Mouse (Mus musculus): ENCODE data around the gene Dnah8. TPM values are rescaled to one million over a fixed set of nuclear protein-coding genes. Genes with fewer than 3 reads are reported as not detected.
"Not testable (repeated sequence)": the region's sequence is repeated elsewhere in the genome, so short reads cannot be mapped to it uniquely, and the experiment has no call there.

Gene Dnah8
- 1 to 10 TPM; 2.7 to 4.2 TPM for total RNA-seq (2021)
- long read RNA-seq, partial matches to known transcripts, result 1 of 2 reads
- long read RNA-seq, other reads (novel, unspliced or antisense), result 1 of 2 reads

GRCm38 (mm10) chr17:30624132-30624531, at the start of gene Dnah8:
Dnah8 (plus strand) TSS chr17:30624354.
- not testable (repeated sequence) for DNase-seq (ENCODE audit: low spot score in 2 of 2)

- DNase-seq (ENCODE audit: low spot score in 2 of 2), result no peak
Observed at GRCm38 (mm10) chr17:30574783-30575075, 49.4 kb upstream of the Dnah8 start.

DNA sequence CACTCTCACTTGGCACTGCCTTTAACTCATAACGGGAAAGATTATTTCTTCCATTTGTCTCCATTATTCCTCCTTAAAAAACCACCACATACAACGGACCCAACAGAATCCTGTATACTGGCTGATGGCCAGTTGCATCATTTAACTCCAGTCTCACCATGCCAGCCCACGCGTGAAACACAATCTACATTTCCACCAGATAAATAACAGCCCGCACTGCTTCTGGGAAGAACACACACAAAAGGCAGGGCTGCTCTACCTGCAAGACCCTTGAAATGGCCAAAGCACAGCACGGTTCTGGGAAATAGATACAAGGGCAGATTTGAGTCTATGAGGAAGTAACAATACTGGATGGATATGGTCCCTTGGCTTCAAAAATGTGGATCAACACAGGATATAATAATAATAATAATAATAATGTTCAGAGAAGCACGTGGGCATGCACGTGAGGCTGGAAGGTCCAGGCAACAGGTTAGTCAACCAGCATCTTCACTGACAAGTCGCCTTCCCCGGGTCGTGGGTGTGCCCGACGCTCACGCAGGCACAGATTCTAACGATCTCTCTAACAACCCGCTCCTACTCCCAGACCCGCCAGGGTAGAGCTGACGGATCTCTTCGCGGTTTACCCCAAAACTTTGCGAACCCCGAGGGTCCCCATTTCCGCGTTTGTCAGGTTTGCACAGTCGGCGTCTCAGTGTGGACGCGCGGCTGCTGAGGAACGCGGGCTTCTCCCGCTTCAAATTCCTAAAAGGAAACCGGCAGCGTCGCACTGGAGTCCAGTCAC, 48.8 kb upstream of the Dnah8 start:
- DNase-seq (ENCODE audit: low spot score in 2 of 2), result peak in 1 of 2 experiments; percentile 68

GRCm38 (mm10) chr17:30575941-30576773, 48.0 kb upstream of the Dnah8 start, which contains the start of gene Btbd9:
Btbd9 (minus strand) TSS chr17:30576488.
- peak; percentile 96 to 98 for DNase-seq (ENCODE audit: low spot score in 2 of 2)

GRCm38 (mm10) chr17:30576946-30577345, 47.2 kb upstream of the Dnah8 start:
- no peak for DNase-seq (ENCODE audit: low spot score in 2 of 2)

- no peak for DNase-seq (ENCODE audit: low spot score in 2 of 2)
Observed at GRCm38 (mm10) chr17:30580781-30581180, 43.4 kb upstream of the Dnah8 start.

- peak; percentile 63 to 70 for DNase-seq (ENCODE audit: low spot score in 2 of 2)
Observed at GRCm38 (mm10) chr17:30581201-30581600, 43.0 kb upstream of the Dnah8 start.

DNA sequence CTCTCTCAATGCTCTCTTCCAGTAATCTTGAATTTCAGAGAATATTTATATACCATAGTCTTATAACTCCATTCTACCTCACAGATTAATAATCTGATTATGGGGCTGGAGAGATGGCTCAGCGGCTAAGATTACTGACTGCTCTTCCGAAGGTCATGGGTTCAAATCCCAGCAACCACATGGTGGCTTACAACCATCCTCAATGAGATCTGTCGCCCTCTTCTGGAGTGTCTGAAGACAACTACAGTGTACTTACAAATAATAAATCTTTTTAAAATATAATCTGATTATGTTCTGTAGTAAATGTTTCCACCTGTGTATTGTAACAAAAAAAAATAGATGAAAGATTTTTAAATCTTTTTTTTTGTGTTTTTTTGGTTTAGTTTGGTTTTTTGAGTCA, 41.8 kb upstream of the Dnah8 start:
- no peak for DNase-seq (ENCODE audit: low spot score in 2 of 2)

DNA sequence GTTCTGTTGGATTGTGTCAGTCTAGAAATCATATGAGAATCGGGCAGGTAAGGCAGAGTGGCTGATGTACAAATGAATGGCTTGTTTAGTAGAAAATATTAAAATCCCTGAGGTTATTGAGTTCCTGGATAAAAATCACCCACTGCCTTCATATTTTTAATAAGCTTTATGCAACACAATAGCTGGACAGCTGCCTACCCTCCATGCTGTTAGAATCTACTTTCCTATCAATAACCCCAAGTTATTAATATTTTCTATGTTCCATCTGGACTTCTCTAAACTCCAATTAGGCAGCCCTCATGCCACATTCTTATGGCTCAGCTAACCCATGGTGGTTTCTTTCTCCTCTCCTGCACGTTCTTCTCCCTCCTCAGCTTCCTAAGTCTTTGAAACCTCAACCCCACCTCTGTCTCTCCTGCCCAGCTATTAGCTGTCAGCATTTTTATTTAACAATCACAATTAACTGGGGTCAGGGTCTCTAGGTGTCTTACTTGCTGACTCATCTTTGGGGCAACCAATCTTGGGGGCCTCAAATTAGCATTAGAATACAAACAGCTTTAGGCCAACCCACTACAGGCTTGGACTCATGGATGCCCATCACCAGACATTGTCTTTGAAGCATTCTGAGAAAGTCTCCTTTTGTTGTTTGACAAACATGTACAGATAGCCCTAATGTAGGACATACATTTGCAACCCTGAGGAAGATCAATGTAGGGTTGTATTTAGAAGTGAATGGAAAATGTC, 40.7 kb upstream of the Dnah8 start:
- no peak for DNase-seq (ENCODE audit: low spot score in 2 of 2)

DNA sequence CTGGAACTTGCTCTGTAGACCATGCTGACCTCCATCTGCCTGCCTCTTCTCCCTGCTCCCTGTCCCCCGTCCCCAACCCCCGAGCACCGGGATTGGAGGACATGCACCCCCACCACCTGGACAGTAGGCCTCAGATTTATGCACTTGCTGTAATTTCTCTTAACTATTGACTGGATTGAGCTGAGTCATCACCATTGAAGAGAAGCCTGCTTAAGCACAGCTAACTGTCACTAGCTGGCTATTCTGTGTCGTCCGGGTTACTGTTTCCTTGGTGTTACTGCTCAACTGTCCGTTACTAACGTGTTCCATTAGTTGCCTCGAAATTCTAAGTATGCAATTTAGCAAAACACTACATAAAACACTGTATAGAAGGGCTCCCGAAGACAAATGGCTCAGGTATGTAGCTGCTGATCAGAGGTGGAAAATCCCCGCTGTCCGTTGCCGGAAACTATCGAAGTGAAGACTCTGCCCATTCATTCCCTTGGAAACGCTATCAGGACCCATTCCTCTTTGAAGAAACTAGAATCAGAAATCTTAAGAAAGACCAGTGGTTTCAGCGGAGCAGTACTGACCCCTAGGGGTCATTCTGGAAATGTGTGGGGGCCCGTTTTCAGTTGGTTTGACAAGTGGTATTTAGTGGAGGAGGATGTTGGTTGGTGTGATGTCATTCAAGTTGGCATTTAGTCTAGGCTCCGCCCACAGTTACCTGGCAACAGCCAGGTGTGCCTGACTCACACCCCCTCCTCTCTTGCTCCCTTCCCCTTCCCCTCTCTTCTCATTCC, 33.5 kb upstream of the Dnah8 start:
- peak; percentile 70 to 75 for DNase-seq (ENCODE audit: low spot score in 2 of 2)

DNA sequence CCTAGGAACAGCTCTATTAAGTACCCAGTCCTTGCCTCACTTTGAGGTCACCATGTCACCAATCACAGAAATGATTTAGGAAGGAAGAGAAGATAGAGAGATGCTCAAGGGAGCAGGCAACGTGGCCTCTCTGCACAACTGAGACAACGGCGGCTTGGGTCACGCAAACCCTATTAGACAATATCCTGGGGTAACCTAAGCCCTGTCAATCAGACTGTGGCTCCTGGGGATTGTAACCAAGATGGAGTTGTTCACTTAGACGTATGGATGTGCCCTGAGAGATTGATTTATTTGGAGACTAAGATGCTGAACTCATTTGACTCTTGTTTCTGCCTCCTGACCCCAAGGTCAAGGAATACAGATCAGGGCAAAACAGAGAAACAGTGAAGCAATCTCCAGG, 29.7 kb upstream of the Dnah8 start:
- no peak for DNase-seq (ENCODE audit: low spot score in 2 of 2)

- DNase-seq (ENCODE audit: low spot score in 2 of 2), result no peak
Observed at GRCm38 (mm10) chr17:30594846-30595245, 29.3 kb upstream of the Dnah8 start.

DNA sequence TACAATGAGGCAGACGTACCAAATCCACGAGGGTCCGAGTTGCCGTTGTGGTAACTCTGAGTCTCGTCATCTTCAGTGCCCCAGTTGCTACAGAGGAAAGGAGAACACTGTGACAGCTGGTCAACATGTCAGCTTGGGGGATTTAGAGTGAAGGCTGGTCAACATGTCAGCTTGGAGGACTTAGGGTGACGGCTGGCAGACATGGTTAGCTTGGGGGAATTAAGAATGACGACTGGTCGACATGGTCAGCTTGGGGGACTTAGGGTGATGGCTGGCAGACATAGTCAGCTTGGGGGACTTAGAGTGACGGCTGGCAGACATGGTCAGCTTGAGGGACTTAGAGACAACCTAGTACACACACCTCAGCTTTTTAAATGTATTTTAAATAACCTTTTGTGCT, 26.4 kb upstream of the Dnah8 start:
- DNase-seq (ENCODE audit: low spot score in 2 of 2), result no peak

GRCm38 (mm10) chr17:30598300-30598699, 25.9 kb upstream of the Dnah8 start:
- DNase-seq (ENCODE audit: low spot score in 2 of 2), result no peak

DNA sequence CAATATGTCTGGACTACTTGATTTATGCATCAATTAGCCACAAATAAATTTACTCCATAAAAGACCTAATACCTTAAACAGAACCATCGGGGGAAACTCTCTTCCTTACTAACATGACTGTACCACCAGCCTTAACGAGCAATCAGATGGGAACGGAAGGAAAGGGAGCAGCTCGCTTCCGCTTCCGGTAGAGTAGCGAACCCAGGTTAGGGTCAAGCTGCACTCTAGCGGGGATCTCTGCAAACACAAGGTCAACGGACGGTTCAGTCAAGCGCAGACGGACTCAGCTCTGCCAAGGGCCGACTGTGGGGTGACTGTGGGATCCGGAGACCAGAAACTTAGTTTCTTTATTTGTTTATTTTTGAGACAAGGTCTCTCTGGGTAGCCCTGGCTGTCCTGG, 22.0 kb upstream of the Dnah8 start:
- no peak for DNase-seq (ENCODE audit: low spot score in 2 of 2)

- no peak for DNase-seq (ENCODE audit: low spot score in 2 of 2)
Observed at GRCm38 (mm10) chr17:30604296-30604695, 19.9 kb upstream of the Dnah8 start.

GRCm38 (mm10) chr17:30605001-30605400, 19.2 kb upstream of the Dnah8 start:
- DNase-seq (ENCODE audit: low spot score in 2 of 2), result no peak

DNA sequence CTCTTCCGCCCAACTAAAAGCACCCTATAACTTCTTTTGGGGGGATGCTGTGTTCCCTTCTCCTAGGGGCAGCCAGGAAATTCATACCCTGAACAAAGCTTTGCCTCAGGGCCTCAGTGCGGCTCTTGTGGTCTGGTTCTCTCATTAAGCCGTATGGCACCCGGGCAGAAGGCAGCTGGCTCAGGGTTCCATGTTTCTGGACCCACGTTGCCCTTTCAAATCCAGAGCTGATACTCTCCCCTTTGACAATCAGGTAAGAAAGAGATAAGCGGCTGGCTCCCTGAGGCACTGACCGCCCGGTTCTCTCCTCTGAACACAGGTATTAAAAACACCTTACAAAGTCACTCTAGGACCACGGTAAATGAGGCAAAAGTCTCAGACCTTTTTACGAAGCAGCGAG, 17.9 kb upstream of the Dnah8 start:
- peak in 1 of 2 experiments; percentile 12 for DNase-seq (ENCODE audit: low spot score in 2 of 2)

DNA sequence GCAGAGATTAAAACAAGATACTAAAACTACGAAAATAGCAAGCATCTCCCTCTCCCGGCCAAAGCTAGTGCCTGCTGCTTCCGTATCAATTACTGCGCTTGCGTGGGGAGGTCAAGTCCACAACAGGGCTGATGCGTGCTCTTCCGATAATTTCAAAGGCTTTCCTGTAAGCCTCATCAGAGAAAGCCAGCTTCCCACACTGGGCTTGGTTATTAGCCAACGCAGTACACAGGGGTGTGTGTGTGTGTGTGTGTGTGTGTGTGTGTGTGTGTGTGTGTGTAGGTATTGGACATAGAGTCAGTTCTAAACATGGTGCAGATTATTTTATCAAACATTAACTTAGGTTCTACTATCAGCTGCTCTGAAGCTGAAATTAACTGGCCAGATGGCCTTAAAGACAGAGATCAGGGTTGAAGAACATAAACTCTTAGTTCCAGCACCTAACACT, 17.5 kb upstream of the Dnah8 start:
- peak in 1 of 2 experiments; percentile 24 for DNase-seq (ENCODE audit: low spot score in 2 of 2)

- no peak for DNase-seq (ENCODE audit: low spot score in 2 of 2)
Observed at GRCm38 (mm10) chr17:30607330-30607729, 16.8 kb upstream of the Dnah8 start.
